Mouse (Mus musculus): ENCODE measurements around the gene Tarm1. TPM values are rescaled to one million over a fixed set of nuclear protein-coding genes. Genes with fewer than 3 reads are reported as not detected.

The Tarm1 gene
- total RNA-seq (2015; ENCODE audit: low replicate concordance), result 0.63 TPM in 1 of 2 replicates, not detected in the other
- 0.34 and 1.8 TPM in 2 replicates for total RNA-seq (2017; ENCODE audit: low replicate concordance)

DNA sequence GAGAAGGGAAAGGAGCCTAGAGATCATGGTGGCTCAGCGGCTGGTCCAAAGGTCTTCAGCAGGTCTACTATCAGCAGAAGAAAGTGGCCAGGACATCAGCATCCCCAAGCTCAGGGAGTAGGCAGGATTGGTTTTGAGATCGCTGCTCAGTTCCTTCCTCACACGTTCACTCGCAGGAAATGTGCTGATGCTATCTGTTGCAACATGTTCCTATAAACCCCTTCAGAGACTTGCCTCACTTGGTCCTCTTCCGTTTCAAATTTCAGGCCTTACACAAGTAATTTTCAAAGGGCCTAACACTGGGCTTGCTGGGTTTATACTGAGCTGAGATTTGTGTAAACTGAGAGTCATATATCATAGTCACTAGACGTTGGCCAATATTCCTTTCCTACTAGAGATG lies at the start of gene Tarm1:
Gene Tarm1, minus strand, starts transcription at position 186 of the 400 bp plus-strand sequence.
- ATAC-seq (replicated peaks; ENCODE audit: low FRiP score, poor library complexity, severe bottlenecking), result no peak

DNA sequence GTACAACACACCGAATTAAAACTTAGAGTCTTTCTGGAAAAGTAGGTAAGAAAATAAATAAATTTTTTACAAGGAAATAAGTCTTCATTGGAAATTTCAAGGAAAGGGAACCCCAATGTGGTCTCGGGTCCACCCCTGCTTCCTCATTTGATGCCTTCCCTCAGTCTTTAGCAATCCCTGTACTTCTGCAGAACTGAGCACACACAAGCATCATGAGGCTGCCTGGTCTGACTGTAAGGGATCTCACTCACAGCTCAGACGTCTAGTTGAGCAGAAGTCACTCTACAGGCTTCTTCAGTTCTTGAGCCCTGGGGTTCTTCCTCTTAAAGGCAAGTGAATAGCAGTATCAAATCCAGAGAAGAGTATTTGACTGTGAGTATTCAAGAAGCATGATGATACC lies 3.5 kb upstream of the Tarm1 start:
- no peak for ATAC-seq (replicated peaks; ENCODE audit: low FRiP score, poor library complexity, severe bottlenecking)

DNA sequence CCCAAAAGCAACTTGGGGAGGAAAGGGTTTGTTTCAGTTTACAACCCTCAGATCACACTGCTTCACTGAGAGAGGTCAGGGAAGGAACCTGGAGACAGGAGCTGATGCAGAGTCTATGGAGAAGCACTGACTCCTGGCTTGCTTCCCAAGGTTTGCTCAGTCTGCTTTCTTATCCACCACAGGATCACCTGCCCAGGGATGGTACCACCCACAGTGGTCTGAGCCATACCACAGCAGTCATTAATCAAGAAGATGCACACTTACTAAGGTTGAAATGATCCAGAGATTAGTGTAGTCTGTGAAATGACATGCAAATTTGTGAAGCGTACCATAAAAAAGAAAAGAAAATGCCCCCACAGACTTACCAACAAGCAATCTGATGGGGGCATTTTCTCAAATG lies 2.0 kb downstream of the Tarm1 start:
- ATAC-seq (replicated peaks; ENCODE audit: low FRiP score, poor library complexity, severe bottlenecking), result no peak

DNA sequence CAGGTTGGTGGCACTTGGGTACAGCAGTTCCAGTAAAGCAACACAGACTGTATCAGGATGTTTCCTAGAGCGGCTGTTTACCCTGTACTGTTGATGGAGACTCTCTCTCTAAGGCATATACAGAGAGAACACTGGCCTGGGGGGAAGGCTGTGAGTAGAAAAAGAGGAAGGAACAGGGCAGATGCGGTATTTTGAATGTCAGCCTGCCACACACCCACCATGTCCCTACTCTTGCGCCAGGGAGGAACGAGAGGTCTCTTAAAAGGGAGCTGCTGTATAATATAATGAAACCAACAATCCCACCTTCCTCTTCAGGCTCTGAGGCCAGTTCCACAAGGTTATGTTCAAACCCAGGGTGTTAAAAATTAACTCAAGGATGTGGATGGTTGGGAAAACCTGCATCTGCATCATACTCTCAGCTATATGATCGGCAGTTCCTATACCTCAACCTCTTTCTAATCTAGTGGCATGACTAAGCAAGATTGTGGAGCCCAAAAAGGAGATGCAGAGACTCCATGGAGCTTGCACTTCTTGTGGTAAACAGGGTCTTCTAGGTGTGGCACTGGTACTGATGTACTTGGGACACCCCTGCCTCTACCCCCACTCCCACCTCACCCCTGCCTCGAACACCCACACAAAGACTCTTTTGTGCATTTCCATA lies 20.3 kb downstream of the Tarm1 start:
- ATAC-seq (replicated peaks; ENCODE audit: low FRiP score, poor library complexity, severe bottlenecking), result no peak

DNA sequence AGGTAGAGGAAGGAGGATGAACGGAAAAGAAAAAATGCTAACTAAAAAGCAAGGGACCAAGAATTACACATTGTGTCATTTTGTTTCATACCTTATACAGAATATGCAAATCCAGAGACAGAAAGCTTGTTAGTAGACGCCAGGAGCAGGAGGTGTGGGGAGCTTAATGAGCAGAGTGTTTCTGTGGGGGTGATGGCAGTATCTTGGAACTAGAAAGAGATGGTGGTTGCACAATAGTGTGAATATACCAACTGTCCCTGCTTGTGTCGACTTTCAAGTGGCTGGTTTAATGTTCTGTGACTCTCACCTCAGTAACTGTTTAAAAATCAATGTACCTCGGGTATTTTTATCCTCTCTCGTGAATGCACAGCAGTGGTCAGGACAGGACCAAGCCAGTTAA lies 25.7 kb downstream of the Tarm1 start:
- ATAC-seq (replicated peaks; ENCODE audit: low FRiP score, poor library complexity, severe bottlenecking), result no peak

DNA sequence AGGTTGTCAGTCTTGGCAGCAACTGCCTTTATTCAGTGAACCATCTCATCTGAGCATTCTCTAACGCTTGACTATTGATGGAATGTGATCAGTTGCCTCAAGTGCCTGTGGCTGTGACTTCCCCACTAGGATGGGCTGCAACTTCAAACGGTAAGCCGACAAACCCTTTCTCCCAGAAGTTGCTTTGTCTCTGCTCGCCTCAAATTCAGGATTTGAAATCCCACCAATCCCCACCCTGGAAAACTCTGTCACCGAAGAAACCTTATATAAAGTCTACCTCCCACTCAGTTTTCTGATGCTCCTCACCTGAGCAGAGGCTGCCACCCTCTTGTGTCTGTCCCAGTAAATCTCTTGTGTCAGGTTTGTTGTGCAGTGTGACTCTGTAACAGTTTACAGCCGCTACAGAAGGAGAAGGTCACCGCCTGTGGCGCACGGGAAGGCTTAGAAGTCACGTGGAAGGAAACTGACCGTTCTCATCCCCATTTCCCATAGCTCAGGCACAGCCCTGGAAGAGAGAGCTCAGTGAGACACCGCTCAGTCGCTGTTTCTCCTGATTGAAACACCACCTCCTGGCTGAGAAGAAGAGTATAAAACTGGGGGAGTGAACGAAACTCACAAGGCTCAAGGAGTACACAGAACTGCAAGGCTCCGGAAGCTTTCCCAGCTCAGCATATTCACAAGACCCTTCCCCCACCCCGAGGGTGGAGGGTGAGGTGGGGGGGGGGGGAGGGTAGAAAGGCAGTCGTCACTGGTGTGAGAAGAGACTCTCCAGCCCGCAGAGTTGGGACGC lies 27.9 kb downstream of the Tarm1 start:
- no peak for ATAC-seq (replicated peaks; ENCODE audit: low FRiP score, poor library complexity, severe bottlenecking)

DNA sequence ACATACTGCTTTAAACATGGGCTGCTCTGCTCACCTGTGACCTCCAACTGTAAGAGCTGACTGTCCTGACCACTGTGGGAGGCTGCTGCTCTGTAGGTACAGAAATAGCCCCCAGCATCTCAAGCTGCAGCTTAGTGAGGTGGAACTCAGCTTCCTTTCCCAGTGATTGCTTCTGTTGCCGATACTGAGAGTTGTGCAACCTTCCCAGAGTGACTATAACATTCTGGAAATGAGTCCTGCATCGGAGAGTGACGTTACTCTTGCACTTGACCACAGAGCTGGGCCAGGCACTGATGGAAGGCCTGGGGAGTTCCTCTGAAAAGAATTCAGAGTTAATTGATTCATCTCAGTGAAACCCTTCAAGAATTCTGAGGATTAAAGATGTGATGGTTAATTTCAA lies 29.6 kb downstream of the Tarm1 start:
- no peak for ATAC-seq (replicated peaks; ENCODE audit: low FRiP score, poor library complexity, severe bottlenecking)

DNA sequence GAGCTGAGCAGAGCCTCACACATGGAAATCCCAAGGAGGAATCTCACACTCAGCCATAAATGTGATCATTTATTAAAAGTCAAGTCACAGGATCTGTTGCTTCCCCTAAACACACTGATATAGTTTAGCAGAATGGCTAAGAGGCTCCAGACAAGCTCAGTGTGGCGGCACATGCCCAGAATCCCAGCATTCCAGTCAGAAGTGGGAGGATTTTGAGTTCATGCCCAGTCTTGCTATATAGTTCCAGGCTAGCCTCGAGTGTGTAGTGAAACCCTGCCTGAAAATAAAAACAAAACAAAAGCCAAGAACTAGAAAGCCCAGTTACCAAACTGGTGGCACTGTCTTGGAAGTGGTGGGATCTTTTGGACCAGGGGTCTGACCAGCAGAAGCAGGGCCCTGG lies 33.8 kb downstream of the Tarm1 start:
- ATAC-seq (replicated peaks; ENCODE audit: low FRiP score, poor library complexity, severe bottlenecking), result no peak

DNA sequence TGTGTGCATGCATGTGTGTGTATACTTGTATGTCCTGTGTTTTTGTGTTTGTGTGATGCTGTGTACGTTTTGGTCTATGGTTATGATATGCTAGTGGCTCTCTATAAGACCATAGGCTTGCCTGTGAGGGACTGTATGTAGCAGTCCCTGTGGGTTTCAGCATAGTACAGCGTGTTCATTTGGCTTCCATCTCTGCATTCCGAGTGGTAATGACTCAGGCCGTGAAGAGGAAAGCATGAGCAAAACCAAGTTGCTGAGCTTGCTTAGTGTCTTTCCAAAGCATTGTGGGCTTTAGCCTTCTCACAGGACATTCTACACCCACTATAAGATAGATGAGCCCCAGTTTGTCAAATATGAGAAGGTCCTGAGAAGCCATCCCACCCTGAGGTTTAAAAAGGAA lies 39.1 kb downstream of the Tarm1 start:
- ATAC-seq (replicated peaks; ENCODE audit: low FRiP score, poor library complexity, severe bottlenecking), result no peak

DNA sequence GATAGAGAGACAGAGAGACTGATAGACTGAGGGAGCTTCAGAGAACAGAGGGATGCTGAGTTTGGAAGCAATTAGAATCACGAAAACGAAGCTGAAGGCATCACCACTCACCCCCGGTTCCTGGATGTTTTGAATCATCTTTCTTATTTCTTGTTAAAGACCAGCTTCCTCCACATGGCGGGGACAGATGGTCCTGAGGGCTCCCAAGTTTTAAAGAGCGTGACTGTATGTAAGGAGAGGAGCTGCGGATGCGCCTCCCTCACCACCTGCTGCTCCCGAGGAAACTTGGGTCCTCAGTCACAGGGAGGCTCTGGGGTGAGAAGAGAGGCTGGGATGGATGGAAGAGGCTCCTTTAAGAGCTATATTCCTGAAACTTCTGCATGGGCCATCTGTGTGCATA lies 42.2 kb downstream of the Tarm1 start:
- ATAC-seq (replicated peaks; ENCODE audit: low FRiP score, poor library complexity, severe bottlenecking), result no peak

DNA sequence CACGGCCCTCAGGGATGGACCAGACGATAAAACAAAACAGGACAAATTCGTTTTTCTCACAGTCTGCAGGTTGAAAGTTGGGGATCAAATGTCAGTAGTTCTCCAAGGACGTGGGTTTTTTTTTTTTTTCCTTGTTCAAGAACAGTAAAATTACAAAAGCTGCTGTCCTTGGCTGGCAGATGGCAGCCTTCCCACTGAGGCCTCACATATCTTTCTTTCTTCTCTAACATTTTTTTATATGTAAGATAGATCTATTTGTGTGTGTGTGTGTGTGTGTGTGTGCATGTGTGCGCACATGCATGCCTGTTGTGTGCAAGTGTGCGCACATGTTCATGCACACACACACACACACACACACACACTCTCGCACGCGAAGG lies 44.6 kb downstream of the Tarm1 start:
- ATAC-seq (replicated peaks; ENCODE audit: low FRiP score, poor library complexity, severe bottlenecking), result no peak

DNA sequence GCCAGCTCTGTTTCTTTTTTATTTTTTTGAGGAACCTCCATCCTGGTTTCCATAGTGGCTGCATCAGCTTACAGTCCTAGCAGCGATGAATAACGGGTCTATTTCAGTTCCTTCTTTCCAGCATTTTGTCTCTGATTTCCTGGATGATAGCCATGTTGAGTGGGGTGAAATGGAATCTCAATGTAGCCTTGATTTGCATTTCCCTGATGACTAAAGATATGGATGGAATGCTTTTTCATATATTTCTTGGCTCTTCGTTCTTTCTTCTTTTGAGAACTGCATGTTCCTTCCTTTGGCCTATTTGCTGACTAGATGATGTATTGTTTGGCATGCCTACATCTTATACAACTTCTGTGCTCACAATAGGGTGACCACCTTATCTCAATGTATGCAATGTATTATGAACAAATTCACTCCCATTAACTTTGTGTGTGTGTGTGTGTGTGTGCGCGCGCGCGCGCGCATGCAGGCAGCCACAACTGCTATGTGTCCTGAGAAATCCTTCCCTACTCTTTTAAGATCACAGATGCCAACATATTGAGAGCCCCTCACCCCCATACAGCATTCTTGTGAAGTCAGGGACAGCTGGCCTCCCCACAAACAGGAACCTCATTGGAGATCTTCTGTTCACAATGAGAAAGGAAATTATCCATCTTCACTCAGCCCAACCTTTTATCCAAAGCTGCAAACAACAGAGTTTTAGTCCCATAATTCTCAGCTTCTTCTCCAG lies 45.1 kb downstream of the Tarm1 start:
- ATAC-seq (replicated peaks; ENCODE audit: low FRiP score, poor library complexity, severe bottlenecking), result no peak

DNA sequence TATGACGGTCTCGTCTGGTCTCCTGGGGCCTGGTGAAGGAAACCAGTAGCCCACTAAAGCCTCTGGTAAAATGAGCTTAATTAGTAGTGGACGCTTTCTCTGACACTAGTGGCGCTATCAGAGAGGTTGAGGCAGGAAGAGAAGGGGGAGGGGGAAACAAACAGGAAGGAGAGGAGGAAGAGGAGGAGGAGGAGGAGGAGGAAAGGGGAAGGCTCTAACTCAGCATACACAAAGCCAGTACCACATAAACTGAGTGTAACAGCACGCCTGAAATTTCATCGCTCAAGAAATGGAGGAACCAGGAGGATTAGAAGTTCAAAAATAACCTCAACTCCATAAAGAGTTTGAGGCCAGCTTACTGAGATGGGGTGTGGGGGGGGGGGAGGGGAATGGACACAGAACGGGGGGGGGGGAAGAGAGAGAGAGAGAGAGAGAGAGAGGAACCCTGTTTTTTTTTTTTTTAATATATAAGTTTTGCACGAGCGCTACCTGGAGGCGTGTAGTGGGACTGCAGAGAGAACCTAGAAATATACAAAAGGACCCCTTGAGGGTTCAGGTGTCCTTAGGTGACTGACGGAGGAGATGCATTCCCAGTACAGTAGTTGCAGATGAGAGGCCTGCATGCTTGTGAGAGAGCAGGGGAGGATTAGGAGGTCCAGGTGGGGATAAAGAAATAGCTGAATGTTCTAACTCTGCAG lies 48.8 kb downstream of the Tarm1 start:
- ATAC-seq (replicated peaks; ENCODE audit: low FRiP score, poor library complexity, severe bottlenecking), result no peak

DNA sequence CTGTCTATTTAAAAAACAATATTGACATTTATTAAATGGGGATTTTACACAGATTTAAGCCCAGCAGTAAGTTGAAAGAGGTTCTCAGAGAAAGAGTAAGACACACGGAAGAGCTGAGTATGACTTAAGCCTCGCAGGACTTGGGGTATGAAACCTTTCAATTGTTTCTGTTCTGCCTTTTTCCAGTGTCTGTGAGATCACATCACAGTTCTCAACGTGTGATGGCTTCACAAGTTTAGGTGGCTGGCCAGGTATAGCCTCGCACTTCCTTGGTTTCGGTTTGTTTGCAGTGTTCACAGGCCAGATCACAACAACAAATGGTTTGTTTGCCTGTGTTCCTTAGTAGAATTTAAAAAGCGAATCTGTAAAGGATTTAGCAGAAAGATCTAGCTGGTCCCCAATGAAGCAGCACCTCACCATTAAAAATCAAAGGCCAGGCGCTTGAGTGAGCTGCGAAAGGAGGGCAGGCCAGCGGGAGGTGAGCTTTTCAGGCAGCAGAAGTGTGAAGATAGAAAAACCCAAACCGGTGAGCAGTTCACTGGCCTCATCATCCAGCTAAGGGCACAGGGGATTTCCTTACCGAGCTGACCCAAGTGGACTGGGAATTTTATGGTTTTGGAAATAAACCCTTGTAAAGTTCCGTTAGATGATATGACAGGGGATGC lies 49.5 kb downstream of the Tarm1 start:
- no peak for ATAC-seq (replicated peaks; ENCODE audit: low FRiP score, poor library complexity, severe bottlenecking)

DNA sequence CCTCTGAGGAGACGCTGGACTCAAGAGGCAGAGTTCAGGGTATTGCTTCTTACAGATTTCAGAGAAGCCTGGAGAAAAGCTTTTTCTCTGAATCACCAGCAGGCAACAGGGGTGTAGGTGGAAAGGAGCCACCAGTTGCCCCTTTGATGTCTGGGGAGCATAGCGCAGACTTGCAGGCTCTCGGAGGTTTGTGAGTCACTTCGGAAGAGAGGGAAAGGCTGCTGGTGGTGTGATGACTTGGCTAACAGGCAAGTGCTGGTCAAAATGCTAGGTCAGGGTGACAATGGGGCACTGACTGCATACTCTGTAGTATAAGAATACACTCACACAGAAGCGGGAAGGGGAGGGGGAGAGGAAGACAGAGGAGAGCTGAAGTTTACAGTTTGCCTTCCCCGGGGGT lies 51.3 kb downstream of the Tarm1 start:
- no peak for ATAC-seq (replicated peaks; ENCODE audit: low FRiP score, poor library complexity, severe bottlenecking)

DNA sequence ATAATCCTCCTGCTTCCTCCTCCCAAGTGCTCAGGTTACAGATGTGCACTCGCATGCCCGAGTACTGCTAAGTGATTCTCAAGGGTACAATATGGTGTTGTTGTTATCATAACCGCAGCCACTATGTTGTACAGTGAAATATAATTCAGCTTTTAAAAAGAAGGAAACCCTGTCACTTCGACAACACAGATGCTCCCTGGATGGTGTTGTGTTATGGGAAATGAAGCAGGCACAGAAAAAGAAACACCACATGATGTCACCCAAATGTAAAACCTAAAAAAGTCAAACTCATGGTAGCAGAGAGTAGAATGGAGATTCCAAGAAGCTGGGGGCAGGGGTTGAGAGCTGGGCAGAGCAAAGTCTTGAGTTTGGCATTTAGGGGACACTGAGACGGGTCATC lies 51.8 kb downstream of the Tarm1 start:
- no peak for ATAC-seq (replicated peaks; ENCODE audit: low FRiP score, poor library complexity, severe bottlenecking)

DNA sequence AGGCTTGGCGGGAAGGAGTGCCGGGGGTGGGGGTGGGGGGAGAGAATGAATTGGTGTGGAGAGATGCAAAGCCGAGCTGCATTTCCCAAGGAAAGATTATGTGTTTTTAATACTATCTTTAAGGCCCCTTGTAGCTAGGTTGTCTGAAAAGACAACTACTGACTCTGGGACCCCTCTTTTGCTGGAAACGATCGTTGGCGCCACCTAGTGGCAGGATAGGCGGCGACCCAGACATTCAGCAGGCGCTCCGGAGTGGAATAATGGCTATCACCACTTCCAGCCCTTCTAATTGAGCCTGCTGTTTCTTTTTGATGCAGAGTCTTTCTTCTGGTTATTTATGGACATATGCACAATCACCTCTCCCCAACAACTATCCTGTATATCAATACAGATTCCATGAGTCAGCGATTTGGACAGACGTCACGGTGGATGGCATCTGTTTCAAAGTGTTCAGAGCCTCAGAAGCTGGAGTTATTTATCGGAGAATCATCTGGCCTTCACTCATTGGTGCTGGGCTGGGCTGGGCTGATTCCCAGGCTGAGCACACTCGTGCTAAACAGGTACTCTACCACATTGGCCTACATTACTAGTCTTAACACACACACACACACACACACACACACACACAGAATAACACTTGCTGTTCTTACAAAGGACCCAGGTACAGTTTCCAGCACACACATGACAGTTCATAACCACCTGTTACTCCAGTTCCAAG lies 53.5 kb downstream of the Tarm1 start:
- no peak for ATAC-seq (replicated peaks; ENCODE audit: low FRiP score, poor library complexity, severe bottlenecking)

DNA sequence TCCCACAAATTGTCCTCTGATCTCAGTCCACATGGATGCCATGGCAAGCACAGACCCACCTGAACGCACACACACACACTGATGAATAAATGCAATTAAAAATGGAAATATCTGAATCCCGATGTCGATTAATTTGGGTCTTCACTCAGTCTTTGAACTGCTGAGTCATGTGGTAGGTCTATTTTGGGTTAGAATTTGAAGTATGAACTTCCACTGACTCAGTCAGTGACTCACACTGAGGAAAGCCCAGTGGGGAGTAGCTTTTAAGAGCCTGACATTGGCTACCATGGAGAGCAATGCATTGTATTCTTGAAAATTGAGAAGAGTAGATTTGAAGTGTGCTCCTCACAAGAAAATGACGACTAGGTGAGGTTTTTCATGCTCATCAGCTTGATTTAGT lies 55.4 kb downstream of the Tarm1 start:
- ATAC-seq (replicated peaks; ENCODE audit: low FRiP score, poor library complexity, severe bottlenecking), result no peak

DNA sequence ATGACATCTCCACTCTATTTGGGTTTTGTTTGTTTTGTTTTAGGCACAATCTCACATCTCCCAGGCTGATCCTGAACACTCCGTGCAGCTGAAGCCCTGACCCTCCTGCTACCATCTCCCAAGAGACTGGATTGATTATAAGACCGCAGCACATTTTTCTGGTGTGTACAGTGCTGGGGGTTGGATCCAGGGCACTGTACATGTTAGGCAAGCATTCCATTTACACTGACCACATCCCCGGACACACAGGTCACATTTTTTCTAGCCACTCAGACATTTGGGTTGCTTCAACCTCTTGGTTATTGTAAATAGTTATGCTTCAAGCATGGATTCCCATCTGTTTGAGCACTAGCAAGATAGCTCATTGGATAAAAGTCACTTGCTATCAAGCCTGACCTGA lies 55.8 kb downstream of the Tarm1 start:
- ATAC-seq (replicated peaks; ENCODE audit: low FRiP score, poor library complexity, severe bottlenecking), result no peak

Data from erythroblast, adult 5-6 weeks (primary cell).